Mouse (Mus musculus): ENCODE results near the gene Mei4. TPM values are rescaled to one million over a fixed set of nuclear protein-coding genes. Genes with fewer than 3 reads are reported as not detected.

Mei4 gene
- total and polyA plus RNA-seq, 2 experiments from 2014 or later: 0.99 to 1.6 TPM

GRCm38 (mm10) chr9:81968935-81969334, 105.5 kb downstream of the Mei4 start:
- 0 out of 2 replicates have a peak, but pooled peaks have one; percentile 4 for TF ChIP-seq CTCF (IDR thresholded peaks at IDR 0.05; ENCODE audit: low read depth)
- no peak overlapping the region for H3K9ac ChIP-seq (replicated peaks; ENCODE audit: low read length)
- H3K27ac ChIP-seq: no peak overlapping the region
- DNase-seq (ENCODE audit: low spot score) (no peak), ATAC-seq (no peak)
- H3K4me2 ChIP-seq (ENCODE audit: low read depth, low read length): no peak overlapping the region
- no peaks in the 10 kb centered on the region for H3K4me1 ChIP-seq (ENCODE audit: insufficient read depth, low read length)
- no peak overlapping the region for H3K4me3 ChIP-seq (ENCODE audit: low read length)
- 64% methylated on average over 2 of the region's 2 CpGs for WGBS
- H3K9me3 ChIP-seq (ENCODE audit: low read length): no peaks in the 10 kb centered on the region
- no peaks in the 10 kb centered on the region for H3K27me3 ChIP-seq (ENCODE audit: insufficient read depth, low read length)
- no peaks in the 10 kb centered on the region for H3K36me3 ChIP-seq (ENCODE audit: insufficient read depth, low read length)

GRCm38 (mm10) chr9:81982461-81982860, 119.0 kb downstream of the Mei4 start:
- H3K4me2 ChIP-seq (ENCODE audit: low read depth, low read length): no peak overlapping the region
- no peak for DNase-seq (ENCODE audit: low spot score)
- no peaks in the 10 kb centered on the region for H3K9me3 ChIP-seq (ENCODE audit: low read length)
- TF ChIP-seq CTCF (IDR thresholded peaks at IDR 0.05; ENCODE audit: low read depth): no peak
- ATAC-seq: no peak
- WGBS: 92% methylated on average over 3 of the region's 3 CpGs
- no peak overlapping the region for H3K9ac ChIP-seq (replicated peaks; ENCODE audit: low read length)
- no peak overlapping the region for H3K27ac ChIP-seq
- H3K4me1 ChIP-seq (ENCODE audit: insufficient read depth, low read length): no peaks in the 10 kb centered on the region
- H3K36me3 ChIP-seq (ENCODE audit: insufficient read depth, low read length): no peaks in the 10 kb centered on the region
- H3K4me3 ChIP-seq (ENCODE audit: low read length): no peak overlapping the region
- no peaks in the 10 kb centered on the region for H3K27me3 ChIP-seq (ENCODE audit: insufficient read depth, low read length)

GRCm38 (mm10) chr9:82012991-82013390, 149.5 kb downstream of the Mei4 start:
- no peak overlapping the region for H3K4me3 ChIP-seq (ENCODE audit: low read length)
- no peak overlapping the region for H3K4me2 ChIP-seq (ENCODE audit: low read depth, low read length)
- no peaks in the 10 kb centered on the region for H3K36me3 ChIP-seq (ENCODE audit: insufficient read depth, low read length)
- no peaks in the 10 kb centered on the region for H3K9me3 ChIP-seq (ENCODE audit: low read length)
- no peaks in the 10 kb centered on the region for H3K4me1 ChIP-seq (ENCODE audit: insufficient read depth, low read length)
- ATAC-seq: no peak
- no peak overlapping the region for H3K9ac ChIP-seq (replicated peaks; ENCODE audit: low read length)
- no peaks in the 10 kb centered on the region for H3K27me3 ChIP-seq (ENCODE audit: insufficient read depth, low read length)
- no peak overlapping the region for H3K27ac ChIP-seq
- no peak for TF ChIP-seq CTCF (IDR thresholded peaks at IDR 0.05; ENCODE audit: low read depth)
- 89% methylated on average over 3 of the region's 3 CpGs for WGBS
- DNase-seq (ENCODE audit: low spot score): no peak

- DNase-seq (ENCODE audit: low spot score) (no peak), ATAC-seq (no peak)
- Histone ChIP-seq H3K4me1 (ENCODE audit: insufficient read depth, low read length) (no peaks in the 10 kb centered on the region), H3K36me3 (ENCODE audit: insufficient read depth, low read length) (no peaks in the 10 kb centered on the region), H3K27me3 (ENCODE audit: insufficient read depth, low read length) (no peaks in the 10 kb centered on the region), H3K4me3 (ENCODE audit: low read length) (no peak overlapping the region), H3K9ac (replicated peaks; ENCODE audit: low read length) (no peak overlapping the region), H3K27ac (no peak overlapping the region), H3K4me2 (ENCODE audit: low read depth, low read length) (no peak overlapping the region), H3K9me3 (ENCODE audit: low read length) (no peaks in the 10 kb centered on the region)
- 89% methylated on average over 1 of the region's 1 CpGs for WGBS
- no peak for TF ChIP-seq CTCF (IDR thresholded peaks at IDR 0.05; ENCODE audit: low read depth)
These were observed 179.1 kb downstream of the Mei4 start for GRCm38 (mm10) chr9:82042515-82043056.

- H3K9me3 ChIP-seq (ENCODE audit: low read length): no peaks in the 10 kb centered on the region
- DNase-seq (ENCODE audit: low spot score): peak; percentile 4
These were observed 181.0 kb downstream of the Mei4 start for GRCm38 (mm10) chr9:82044517-82044916.

GRCm38 (mm10) chr9:82073832-82074231, 210.4 kb downstream of the Mei4 start:
- Histone ChIP-seq H3K4me3 (ENCODE audit: low read length) (no peak overlapping the region), H3K4me1 (ENCODE audit: insufficient read depth, low read length) (no peaks in the 10 kb centered on the region), H3K9ac (replicated peaks; ENCODE audit: low read length) (no peak overlapping the region), H3K4me2 (ENCODE audit: low read depth, low read length) (no peak overlapping the region), H3K9me3 (ENCODE audit: low read length) (no peaks in the 10 kb centered on the region), H3K27ac (no peak overlapping the region), H3K36me3 (ENCODE audit: insufficient read depth, low read length) (no peaks in the 10 kb centered on the region), H3K27me3 (ENCODE audit: insufficient read depth, low read length) (no peaks in the 10 kb centered on the region)
- WGBS: 70% methylated on average over 1 of the region's 1 CpGs
- ATAC-seq (no peak), DNase-seq (ENCODE audit: low spot score) (no peak)
- no peak for TF ChIP-seq CTCF (IDR thresholded peaks at IDR 0.05; ENCODE audit: low read depth)

More at GRCm38 (mm10) chr9:82044517-82044916, 181.0 kb downstream of the Mei4 start:
- no peak for TF ChIP-seq CTCF (IDR thresholded peaks at IDR 0.05; ENCODE audit: low read depth)
- Histone ChIP-seq H3K4me1 (ENCODE audit: insufficient read depth, low read length) (no peaks in the 10 kb centered on the region), H3K9ac (replicated peaks; ENCODE audit: low read length) (no peak overlapping the region), H3K27ac (no peak overlapping the region), H3K4me2 (ENCODE audit: low read depth, low read length) (no peak overlapping the region), H3K36me3 (ENCODE audit: insufficient read depth, low read length) (no peaks in the 10 kb centered on the region), H3K4me3 (ENCODE audit: low read length) (no peak overlapping the region), H3K27me3 (ENCODE audit: insufficient read depth, low read length) (no peaks in the 10 kb centered on the region)
- no peak for ATAC-seq
- 79% methylated on average over 2 of the region's 2 CpGs for WGBS

- Histone ChIP-seq H3K9ac (replicated peaks; ENCODE audit: low read length) (no peak overlapping the region), H3K27ac (no peak overlapping the region), H3K9me3 (ENCODE audit: low read length) (no peaks in the 10 kb centered on the region), H3K4me2 (ENCODE audit: low read depth, low read length) (no peak overlapping the region), H3K4me3 (ENCODE audit: low read length) (no peak overlapping the region), H3K36me3 (ENCODE audit: insufficient read depth, low read length) (no peaks in the 10 kb centered on the region), H3K27me3 (ENCODE audit: insufficient read depth, low read length) (no peaks in the 10 kb centered on the region), H3K4me1 (ENCODE audit: insufficient read depth, low read length) (no peaks in the 10 kb centered on the region)
- 91% methylated on average over 2 of the region's 2 CpGs for WGBS
- ATAC-seq (no peak), DNase-seq (ENCODE audit: low spot score) (no peak)
- TF ChIP-seq CTCF (IDR thresholded peaks at IDR 0.05; ENCODE audit: low read depth): no peak
These were observed 211.8 kb downstream of the Mei4 start for GRCm38 (mm10) chr9:82075270-82075669.
